Mouse (Mus musculus): ENCODE measurements around the gene Sdk2. TPM values are rescaled to one million over a fixed set of nuclear protein-coding genes. Genes with fewer than 3 reads are reported as not detected.
A peak's percentile ranks its signal among the peaks of the same experiment; 100 is the strongest.

Gene Sdk2
- total RNA-seq, 2 experiments from 2014 or later: not detected

GRCm38 (mm10) chr11:113883031-113883430, 183.8 kb downstream of the Sdk2 start:
- no peak for ATAC-seq (replicated peaks; ENCODE audit: low FRiP score, low TSS enrichment, poor library complexity, severe bottlenecking)

GRCm38 (mm10) chr11:113881864-113882263, 185.0 kb downstream of the Sdk2 start:
- ATAC-seq (replicated peaks; ENCODE audit: low FRiP score, low TSS enrichment, poor library complexity, severe bottlenecking): no peak

- no peak for ATAC-seq (replicated peaks; ENCODE audit: low FRiP score, low TSS enrichment, poor library complexity, severe bottlenecking)
Measured at GRCm38 (mm10) chr11:113867066-113867465, 199.8 kb downstream of the Sdk2 start.

GRCm38 (mm10) chr11:113865627-113866026, 201.2 kb downstream of the Sdk2 start:
- ATAC-seq (replicated peaks; ENCODE audit: low FRiP score, low TSS enrichment, poor library complexity, severe bottlenecking): peak; percentile 91

- no peak for ATAC-seq (replicated peaks; ENCODE audit: low FRiP score, low TSS enrichment, poor library complexity, severe bottlenecking)
Measured at GRCm38 (mm10) chr11:113863408-113863807, 203.4 kb downstream of the Sdk2 start.

- no peak for ATAC-seq (replicated peaks; ENCODE audit: low FRiP score, low TSS enrichment, poor library complexity, severe bottlenecking)
Measured at GRCm38 (mm10) chr11:113855661-113856060, 211.2 kb downstream of the Sdk2 start.

GRCm38 (mm10) chr11:113851750-113852149, 215.1 kb downstream of the Sdk2 start:
- no peak for ATAC-seq (replicated peaks; ENCODE audit: low FRiP score, low TSS enrichment, poor library complexity, severe bottlenecking)

- no peak for ATAC-seq (replicated peaks; ENCODE audit: low FRiP score, low TSS enrichment, poor library complexity, severe bottlenecking)
Measured at GRCm38 (mm10) chr11:113849322-113849721, 217.5 kb downstream of the Sdk2 start.

- no peak for ATAC-seq (replicated peaks; ENCODE audit: low FRiP score, low TSS enrichment, poor library complexity, severe bottlenecking)
Measured at GRCm38 (mm10) chr11:113843920-113844319, 222.9 kb downstream of the Sdk2 start.

- peak; percentile 22; the same call in 1 of the 2 replicates for ATAC-seq (replicated peaks; ENCODE audit: low FRiP score, low TSS enrichment, poor library complexity, severe bottlenecking)
Measured at GRCm38 (mm10) chr11:113842879-113843278, 224.0 kb downstream of the Sdk2 start.

GRCm38 (mm10) chr11:113831608-113832007, 235.2 kb downstream of the Sdk2 start:
- no peak for ATAC-seq (replicated peaks; ENCODE audit: low FRiP score, low TSS enrichment, poor library complexity, severe bottlenecking)

- no peak for ATAC-seq (replicated peaks; ENCODE audit: low FRiP score, low TSS enrichment, poor library complexity, severe bottlenecking)
Measured at GRCm38 (mm10) chr11:113828081-113828554, 238.7 kb downstream of the Sdk2 start.

GRCm38 (mm10) chr11:113820005-113820404, 246.8 kb downstream of the Sdk2 start:
- ATAC-seq (replicated peaks; ENCODE audit: low FRiP score, low TSS enrichment, poor library complexity, severe bottlenecking): no peak

GRCm38 (mm10) chr11:113819001-113819400, 247.8 kb downstream of the Sdk2 start:
- no peak for ATAC-seq (replicated peaks; ENCODE audit: low FRiP score, low TSS enrichment, poor library complexity, severe bottlenecking)

- peak; percentile 32; the same call in 1 of the 2 replicates for ATAC-seq (replicated peaks; ENCODE audit: low FRiP score, low TSS enrichment, poor library complexity, severe bottlenecking)
Measured at GRCm38 (mm10) chr11:113816971-113817548, 249.8 kb downstream of the Sdk2 start.

GRCm38 (mm10) chr11:113816439-113816838, 250.4 kb downstream of the Sdk2 start:
- no peak for ATAC-seq (replicated peaks; ENCODE audit: low FRiP score, low TSS enrichment, poor library complexity, severe bottlenecking)

- ATAC-seq (replicated peaks; ENCODE audit: low FRiP score, low TSS enrichment, poor library complexity, severe bottlenecking): no peak
Measured at GRCm38 (mm10) chr11:113811546-113812339, 255.1 kb downstream of the Sdk2 start.

GRCm38 (mm10) chr11:113810638-113811545, 256.0 kb downstream of the Sdk2 start:
- ATAC-seq (replicated peaks; ENCODE audit: low FRiP score, low TSS enrichment, poor library complexity, severe bottlenecking): peak; percentile 80

GRCm38 (mm10) chr11:113807086-113807485, 259.8 kb downstream of the Sdk2 start:
- ATAC-seq (replicated peaks; ENCODE audit: low FRiP score, low TSS enrichment, poor library complexity, severe bottlenecking): no peak
